In the genomic region with DNA sequence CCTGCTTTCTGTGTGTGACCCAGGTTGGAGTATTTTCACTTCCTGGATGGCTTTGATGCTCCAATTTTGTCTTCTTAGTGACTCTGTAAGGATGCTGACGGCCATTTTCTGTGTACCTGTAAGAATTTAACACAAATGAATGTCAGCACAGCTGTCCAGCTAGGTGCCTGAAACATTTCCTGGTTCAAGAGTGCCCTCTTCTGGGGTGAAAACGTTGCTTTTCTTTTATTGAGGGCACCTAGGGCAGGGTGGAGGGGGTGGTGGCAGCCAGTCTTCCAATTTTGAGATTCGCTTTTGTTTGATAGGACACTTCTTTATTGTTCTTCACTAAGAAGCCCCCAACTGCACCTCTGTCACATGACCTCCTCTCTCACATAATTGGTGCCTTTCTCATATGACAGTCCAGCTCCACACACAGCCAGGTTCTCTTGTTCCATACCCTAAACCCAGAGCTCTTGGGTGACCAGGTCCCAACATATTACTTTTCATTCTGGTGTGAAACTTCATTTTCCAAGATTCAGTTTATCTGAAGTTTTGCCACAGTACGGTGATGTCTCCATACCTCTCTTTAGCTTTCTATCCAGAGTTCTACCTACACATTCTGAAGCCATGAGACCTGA, we compare ENCODE assay signal across 8 mouse cellular contexts.
DNase-seq lines count a peak whose midpoint lies in the region; ATAC-seq and TF ChIP-seq lines count a peak whose summit lies in the region.

No protein-coding gene starts in this region.

- no peak overlapping the region for H3K27ac ChIP-seq in midbrain, postnatal 0 days (ENCODE audit: low read depth, low read length)

- H3K9me3 ChIP-seq in midbrain, postnatal 0 days (ENCODE audit: low read length): no peaks in the 10 kb centered on the region

- peak; percentile 22 to 43 for DNase-seq in urinary bladder, adult 18-20 months (ENCODE audit: low spot score in 2 of 2)
- no peak for DNase-seq in urinary bladder, adult 2 months (ENCODE audit: low spot score)
- peak; percentile 82 for DNase-seq in cerebellum, adult 9-10 months
- peak; percentile 70 for DNase-seq in heart, postnatal 4 days
- DNase-seq in left cerebral cortex, adult 11 months (ENCODE audit: low spot score): peak; percentile 19
- peak; percentile 84 for DNase-seq in midbrain, postnatal 0 days (ENCODE audit: low spot score)
- DNase-seq in natural killer cell, adult 2 months (ENCODE audit: low spot score in 2 of 2): no peak
- no peak for DNase-seq in ovary, postnatal 10 days (ENCODE audit: low spot score)

- no peaks in the 10 kb centered on the region for H3K27me3 ChIP-seq in midbrain, postnatal 0 days (ENCODE audit: insufficient read depth, low read length)

- WGBS in midbrain, postnatal 0 days: 34% methylated on average over 4 of the region's 4 CpGs

- no peak overlapping the region for H3K4me3 ChIP-seq in midbrain, postnatal 0 days (ENCODE audit: low read depth, low read length)

- H3K9ac ChIP-seq in midbrain, postnatal 0 days (replicated peaks; ENCODE audit: low read length, poor library complexity, severe bottlenecking): no peak overlapping the region

- no peak overlapping the region for H3K4me2 ChIP-seq in midbrain, postnatal 0 days (ENCODE audit: low read depth, low read length, poor library complexity, severe bottlenecking)

- no peaks in the 10 kb centered on the region for H3K36me3 ChIP-seq in midbrain, postnatal 0 days (ENCODE audit: insufficient read depth, low read length)

- TF ChIP-seq CTCF in midbrain, postnatal 0 days (IDR thresholded peaks at IDR 0.05): peak; percentile 83

- ATAC-seq in midbrain, postnatal 0 days (ENCODE audit: low FRiP score): peak; percentile 60

- no peaks in the 10 kb centered on the region for H3K4me1 ChIP-seq in midbrain, postnatal 0 days (ENCODE audit: insufficient read depth, low read length)

Comparison
In these comparisons a context has a peak if more than half of its experiments do, and no peak if none do; other contexts are left out.
1. DNase-seq: peak in urinary bladder, adult 18-20 months (2 of 2), cerebellum, adult 9-10 months (single experiment), heart, postnatal 4 days (single experiment), left cerebral cortex, adult 11 months (single experiment) and midbrain, postnatal 0 days (single experiment); none in urinary bladder, adult 2 months (single experiment), natural killer cell, adult 2 months (0 of 2) and ovary, postnatal 10 days (single experiment).